Mouse (Mus musculus) liver, postnatal 0 days (tissue): Measurements from ENCODE around the gene Pde4dip. TPM values are rescaled to one million over a fixed set of nuclear protein-coding genes. Genes with fewer than 3 reads are reported as not detected.

Experiments
- ATAC-seq: fragments of 200-750 bp; cut with Nextera tagmentation; 2 replicates; pipeline ENCODE4 v1.8.0; 2017; ENCODE audit warnings: mild to moderate bottlenecking, moderate library complexity
- DNase-seq: peaks from one replicate; pipeline ENCODE4 v3.0.0-alpha.2; 2016
- H3K27ac ChIP-seq: fragments of 300-500 bp; sonication (generic); 2 replicates; pipeline ENCODE4 v1.5.1; 2014; ENCODE audit warnings: antibody characterized with exemption, moderate library complexity, mild to moderate bottlenecking, low read depth
- H3K27me3 ChIP-seq: fragments of 300-500 bp; sonication (generic); 2 replicates; pipeline ENCODE4 v1.6.1; 2014; ENCODE audit warnings: low read length, control low read depth, mixed read lengths; ENCODE audit not compliant: insufficient read depth
- H3K36me3 ChIP-seq: fragments of 300-500 bp; sonication (generic); replicated peaks from 2 replicates; pipeline ENCODE4 v1.6.1; 2014; ENCODE audit warnings: mild to moderate bottlenecking, control low read depth, low read length, moderate library complexity, mixed read lengths; ENCODE audit not compliant: insufficient read depth
- H3K4me1 ChIP-seq: fragments of 300-500 bp; sonication (generic); 2 replicates; pipeline ENCODE4 v1.6.1; 2014; ENCODE audit warnings: antibody characterized with exemption, mild to moderate bottlenecking, control low read depth; ENCODE audit not compliant: insufficient read depth
- H3K4me2 ChIP-seq: fragments of 300-500 bp; sonication (generic); 2 replicates; pipeline ENCODE4 v1.6.1; 2014; ENCODE audit warnings: low read depth, mild to moderate bottlenecking, low read length, moderate library complexity, mixed read lengths
- H3K4me3 ChIP-seq: fragments of 300-500 bp; sonication (generic); 2 replicates; pipeline ENCODE4 v1.5.1; 2014; ENCODE audit warnings: low read depth, low read length
- H3K9ac ChIP-seq: fragments of 300-500 bp; sonication (generic); replicated peaks from 2 replicates; pipeline ENCODE4 v1.6.1; 2014; ENCODE audit warnings: mild to moderate bottlenecking, moderate library complexity
- H3K9me3 ChIP-seq: fragments of 300-500 bp; sonication (generic); 2 replicates; pipeline ENCODE4 v1.6.1; 2016; ENCODE audit warnings: mild to moderate bottlenecking, control low read depth, low read length, mixed read lengths
- CTCF ChIP-seq: sonication (generic); IDR thresholded peaks from 2 replicates; pipeline ENCODE4 v1.5.1; 2016; ENCODE audit warnings: antibody characterized with exemption, low read depth
- EP300 ChIP-seq: IDR thresholded peaks from 2 replicates; pipeline ENCODE4 v1.6.1; 2016; ENCODE audit warnings: antibody characterized with exemption, low read depth, mild to moderate bottlenecking
- WGBS: fragments of 180-500 bp; shearing (Covaris S2); extraction: QIAGEN DNeasy Blood & Tissue Kit; methylation state at CpG from one replicate; pipeline ENCODE4 v1.1.7; 2014; ENCODE audit not compliant: insufficient replicate concordance; 5-methylcytosine and 5-hydroxymethylcytosine counted together
- polyA plus RNA-seq: library from polyadenylated mRNA; unstranded; fragments of >200 nt; fragmentation: Nextera tagmentation; extraction: Ambion mirVana; gene quantifications from 2 replicates; pipeline ENCODE4 v1.2.1, GENCODE M21; 2015

Gene Pde4dip
- polyA plus RNA-seq, 1 experiment from 2014 or later, result 8.1 TPM

- Histone ChIP-seq H3K4me3 (peak overlapping the region; percentile 93), H3K27ac (0 out of 2 replicates have a peak overlapping the region, but pooled peaks have one; percentile 8), H3K36me3 (peaks cover 2% of the 10 kb centered on the region), H3K27me3 (no peaks in the 10 kb centered on the region), H3K4me1 (peaks cover 15% of the 10 kb centered on the region), H3K4me2 (peak overlapping the region; percentile 87), H3K9ac (peak overlapping the region; percentile 61), H3K9me3 (no peaks in the 10 kb centered on the region)
- WGBS, result 3% methylated on average over 32 of the region's 50 CpGs
- ATAC-seq (peak; percentile 63), DNase-seq (no peak)
- TF ChIP-seq EP300, result no peak
- no peak for TF ChIP-seq CTCF
Observed at GRCm38 (mm10) chr3:97658426-97659193, 229.9 kb downstream of the Pde4dip start.

DNA sequence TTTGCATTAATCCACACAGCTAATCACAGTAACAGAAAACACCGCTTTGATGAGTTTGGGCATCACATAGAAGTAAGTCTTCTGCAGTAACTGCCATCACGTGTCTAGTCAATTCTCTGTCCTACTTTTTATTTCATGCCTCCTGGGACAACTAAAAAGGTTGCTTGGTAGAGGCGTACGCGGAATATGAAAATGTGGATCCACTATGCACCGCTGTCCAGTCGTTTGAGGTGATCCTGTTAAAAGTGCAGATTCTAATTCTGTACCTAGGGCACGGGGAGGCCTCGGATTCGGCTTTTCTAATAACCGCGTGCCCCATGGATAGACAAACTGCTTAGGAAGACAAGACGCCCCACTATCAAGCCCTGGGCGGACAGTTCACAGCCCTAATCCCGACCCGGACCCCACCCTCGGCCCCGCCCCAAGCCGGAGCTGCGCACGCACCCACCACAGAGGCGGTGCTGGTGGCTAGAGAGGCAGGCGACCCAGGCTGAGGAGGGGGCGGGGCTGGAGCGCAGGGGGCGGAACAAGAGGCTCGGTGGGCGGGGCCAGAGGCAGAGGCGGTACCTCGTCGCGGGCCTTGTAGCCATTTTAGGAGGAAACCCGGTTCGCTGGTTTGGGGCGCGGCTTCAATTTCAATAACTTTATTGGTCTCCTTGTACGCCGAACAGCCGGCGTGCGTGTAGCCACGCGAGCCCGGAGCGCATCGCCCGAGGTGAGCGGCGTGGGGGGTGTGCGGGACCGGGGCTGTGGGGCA is 230.7 kb downstream of the Pde4dip start, which contains the start of gene Prkab2:
TSS of gene Prkab2 (plus strand) at position 539 of the 757 bp plus-strand sequence.
- peaks cover 15% of the 10 kb centered on the region for H3K4me1 ChIP-seq

DNA sequence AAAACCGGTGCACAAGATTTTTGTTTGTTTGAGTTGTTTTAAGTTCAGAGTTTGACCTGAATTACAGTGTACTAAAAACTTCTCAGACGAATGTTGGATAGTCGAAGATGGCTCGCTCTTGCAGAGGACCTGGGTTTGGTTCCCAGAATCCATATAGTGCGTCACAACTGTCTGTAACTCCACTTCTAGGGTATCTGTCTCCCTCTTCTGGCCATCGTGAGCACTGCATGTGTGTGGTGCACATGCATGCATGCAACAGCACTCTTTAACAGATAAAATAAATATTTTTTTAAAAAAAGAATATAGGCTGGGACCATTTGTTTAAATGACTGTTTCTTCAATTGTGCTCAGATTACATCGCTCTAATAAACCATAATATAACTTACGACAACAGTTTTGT is 233.6 kb downstream of the Pde4dip start:
- peak; percentile 49 for DNase-seq
- H3K9ac ChIP-seq, result no peak overlapping the region

More for the DNA sequence above, 230.7 kb downstream of the Pde4dip start, which contains the start of gene Prkab2:
- no peak for TF ChIP-seq CTCF
- TF ChIP-seq EP300, result no peak
- peak; percentile 100 for DNase-seq
- H3K4me3 ChIP-seq, result peak within 1 kb of the TSS; percentile 93
- no peaks in the 10 kb centered on the region for H3K27me3 ChIP-seq
- ATAC-seq, result peak; percentile 93
- peak within 1 kb of the TSS; percentile 56; the same call in 1 of the 2 replicates for H3K27ac ChIP-seq
- peak within 1 kb of the TSS; percentile 61 for H3K9ac ChIP-seq
- 2% methylated on average over 51 of the region's 51 CpGs for WGBS
- H3K36me3 ChIP-seq, result no peaks in the 10 kb centered on the region; the same call in 1 of the 2 replicates
- peak within 1 kb of the TSS; percentile 87 for H3K4me2 ChIP-seq
- no peaks in the 10 kb centered on the region for H3K9me3 ChIP-seq

GRCm38 (mm10) chr3:97653781-97654180 is 234.7 kb downstream of the Pde4dip start:
- Histone ChIP-seq H3K9ac (no peak overlapping the region), H3K27ac (no peak overlapping the region), H3K27me3 (no peaks in the 10 kb centered on the region), H3K4me1 (peaks cover 10% of the 10 kb centered on the region), H3K4me2 (no peak overlapping the region), H3K36me3 (peaks cover 7% of the 10 kb centered on the region; the same call in 1 of the 2 replicates), H3K9me3 (no peaks in the 10 kb centered on the region), H3K4me3 (no peak overlapping the region)
- DNase-seq, result no peak
- ATAC-seq, result no peak
- no peak for TF ChIP-seq CTCF
- no peak for TF ChIP-seq EP300
- 80% methylated on average over 5 of the region's 5 CpGs for WGBS

More for the DNA sequence above, 233.6 kb downstream of the Pde4dip start:
- no peak for ATAC-seq
- H3K27ac ChIP-seq, result no peak overlapping the region
- H3K36me3 ChIP-seq, result peaks cover 3% of the 10 kb centered on the region; the same call in 1 of the 2 replicates
- 82% methylated on average over 8 of the region's 8 CpGs for WGBS
- no peak overlapping the region for H3K4me2 ChIP-seq
- TF ChIP-seq CTCF (peak; percentile 69), EP300 (no peak)
- H3K4me1 ChIP-seq, result peaks cover 13% of the 10 kb centered on the region
- H3K9me3 ChIP-seq, result no peaks in the 10 kb centered on the region
- H3K4me3 ChIP-seq, result no peak overlapping the region
- H3K27me3 ChIP-seq, result no peaks in the 10 kb centered on the region

DNA sequence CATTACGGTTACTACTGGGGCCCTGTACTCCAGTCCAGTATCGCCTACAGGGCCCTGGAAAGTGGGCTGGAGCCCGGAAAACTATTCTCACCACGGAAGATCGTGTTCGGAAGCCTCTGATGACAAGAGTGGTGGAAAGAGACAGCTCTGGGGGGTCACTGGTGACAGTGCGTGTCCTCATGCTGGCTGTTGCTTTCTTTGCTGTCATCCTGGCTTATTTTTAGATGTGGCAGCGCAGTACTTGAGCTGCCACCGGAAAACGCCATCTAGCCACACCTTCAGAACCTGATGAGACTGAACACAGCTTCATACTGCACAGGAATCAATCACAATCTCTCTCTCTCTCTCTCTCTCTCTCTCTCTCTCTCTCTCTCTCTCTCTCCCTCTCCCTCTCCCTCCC is 236.9 kb downstream of the Pde4dip start:
- Histone ChIP-seq H3K9ac (no peak overlapping the region), H3K9me3 (no peaks in the 10 kb centered on the region), H3K4me2 (no peak overlapping the region), H3K27me3 (no peaks in the 10 kb centered on the region), H3K27ac (no peak overlapping the region), H3K4me3 (no peak overlapping the region), H3K36me3 (peaks cover 10% of the 10 kb centered on the region; the same call in 1 of the 2 replicates), H3K4me1 (no peaks in the 10 kb centered on the region)
- DNase-seq (no peak), ATAC-seq (no peak)
- 81% methylated on average over 10 of the region's 10 CpGs for WGBS
- TF ChIP-seq EP300 (no peak), CTCF (no peak)

DNA sequence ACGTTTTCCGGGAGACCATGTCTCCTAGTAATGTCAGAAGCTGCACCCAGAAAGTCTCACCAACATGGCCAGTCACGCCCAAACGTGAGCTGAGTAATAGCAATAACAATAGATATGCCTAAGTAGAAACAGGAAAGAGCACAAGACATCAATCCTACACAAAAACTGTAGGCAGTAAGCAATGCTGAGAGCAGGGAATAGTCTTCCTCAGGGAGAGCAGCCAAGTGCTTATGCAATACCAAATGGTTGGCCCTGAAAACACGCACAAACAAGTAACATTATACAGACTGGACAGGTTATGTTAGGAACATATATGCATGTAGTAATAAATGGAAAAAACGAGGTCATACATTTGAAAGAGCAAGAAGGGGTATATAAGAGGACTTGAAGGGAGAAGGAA is 239.0 kb downstream of the Pde4dip start:
- no peak for DNase-seq
- Histone ChIP-seq H3K27me3 (no peaks in the 10 kb centered on the region), H3K4me2 (no peak overlapping the region), H3K4me3 (no peak overlapping the region), H3K4me1 (no peaks in the 10 kb centered on the region), H3K9me3 (no peaks in the 10 kb centered on the region), H3K27ac (no peak overlapping the region), H3K36me3 (peaks cover 10% of the 10 kb centered on the region; the same call in 1 of the 2 replicates), H3K9ac (no peak overlapping the region)
- WGBS, result 72% methylated on average over 6 of the region's 6 CpGs
- TF ChIP-seq EP300 (no peak), CTCF (no peak)
- no peak for ATAC-seq
